In genomic region chrX:8099435-8099834, GRCm38 (mm10) we compare ENCODE assay signal across 19 mouse cellular contexts. TPM values are rescaled to one million over a fixed set of nuclear protein-coding genes. Genes with fewer than 3 reads are reported as not detected.
DNase-seq lines count a peak whose midpoint lies in the region; ATAC-seq and TF ChIP-seq lines count a peak whose summit lies in the region.
"Had no signal": no experiment of that assay in that cellular context is flagged by ENCODE, and none has a peak within 500 bp of the region (broad histone marks: within the 10 kb centered on the region; RNA-seq: fewer than 3 reads in every experiment).

No protein-coding gene starts in this region.

- no peaks in the 10 kb centered on the region for H3K27me3 ChIP-seq in liver, embryonic 13.5 days
- H3K27me3 ChIP-seq in liver, embryonic 11.5 days (replicated peaks; ENCODE audit: control insufficient read depth, insufficient read depth, low read length) = no peaks in the 10 kb centered on the region
- no peaks in the 10 kb centered on the region for H3K27me3 ChIP-seq in intestine, embryonic 16.5 days (replicated peaks; ENCODE audit: control insufficient read depth, insufficient read depth, low read length)
- no peaks in the 10 kb centered on the region for H3K27me3 ChIP-seq in small intestine, adult 2 months (ENCODE audit: control insufficient read depth, insufficient read depth, low read length)
- H3K27me3 ChIP-seq: embryonic facial prominence, embryonic 12.5 days; forebrain, embryonic 15.5 days; heart, embryonic 12.5 days; hindbrain, embryonic 15.5 days had no signal

- peaks cover 43% of the 10 kb centered on the region for H3K4me1 ChIP-seq in liver, embryonic 13.5 days (replicated peaks)
- peaks cover 8% of the 10 kb centered on the region for H3K4me1 ChIP-seq in liver, embryonic 11.5 days (replicated peaks; ENCODE audit: control insufficient read depth, insufficient read depth, low read length)
- H3K4me1 ChIP-seq in intestine, embryonic 16.5 days (ENCODE audit: control insufficient read depth, insufficient read depth, low read length) = peaks cover 3% of the 10 kb centered on the region; the same call in 1 of the 2 replicates
- H3K4me1 ChIP-seq in small intestine, adult 2 months (ENCODE audit: control insufficient read depth, insufficient read depth, insufficient read length, low read length) = peaks cover 2% of the 10 kb centered on the region; the same call in 1 of the 2 replicates

- no peak overlapping the region for H3K9ac ChIP-seq in liver, embryonic 13.5 days
- H3K9ac ChIP-seq in liver, embryonic 11.5 days (ENCODE audit: low read depth, low read length) = no peak overlapping the region
- H3K9ac ChIP-seq in intestine, embryonic 16.5 days (ENCODE audit: low read depth, low read length) = no peak overlapping the region
- H3K9ac ChIP-seq: embryonic facial prominence, embryonic 12.5 days; forebrain, embryonic 15.5 days; heart, embryonic 12.5 days; hindbrain, embryonic 15.5 days had no signal

- peak overlapping the region; percentile 47; the same call in 1 of the 2 replicates for H3K27ac ChIP-seq in liver, embryonic 13.5 days
- H3K27ac ChIP-seq in liver, embryonic 11.5 days (ENCODE audit: low read depth, low read length) = no peak overlapping the region
- H3K27ac ChIP-seq in intestine, embryonic 16.5 days (ENCODE audit: low read length) = peak overlapping the region; percentile 50
- peak overlapping the region; percentile 53 for H3K27ac ChIP-seq in small intestine, adult 2 months (ENCODE audit: insufficient read depth, low read depth, low read length)
- H3K27ac ChIP-seq: embryonic facial prominence, embryonic 12.5 days had no signal

- no peaks in the 10 kb centered on the region for H3K9me3 ChIP-seq in liver, embryonic 13.5 days (replicated peaks)
- no peaks in the 10 kb centered on the region for H3K9me3 ChIP-seq in liver, embryonic 11.5 days (ENCODE audit: control insufficient read depth, low read length)
- H3K9me3 ChIP-seq in intestine, embryonic 16.5 days (ENCODE audit: control insufficient read depth, low read length) = no peaks in the 10 kb centered on the region
- H3K9me3 ChIP-seq: embryonic facial prominence, embryonic 12.5 days; forebrain, embryonic 15.5 days; G1E; heart, embryonic 12.5 days; hindbrain, embryonic 15.5 days had no signal

- 33% methylated on average over 4 of the region's 4 CpGs for WGBS in liver, embryonic 13.5 days (ENCODE audit: insufficient replicate concordance)
- 56% methylated on average over 4 of the region's 4 CpGs for WGBS in liver, embryonic 11.5 days
- 48% methylated on average over 4 of the region's 4 CpGs for WGBS in intestine, embryonic 16.5 days
- 19% methylated on average over 4 of the region's 4 CpGs for WGBS in small intestine, adult 2 months

- peak; percentile 18 for DNase-seq in CD4-positive, CD25-positive, alpha-beta regulatory T cell, adult 2 months (ENCODE audit: low read depth, low spot score)
- DNase-seq in liver, embryonic 13.5 days = no peak
- no peak for DNase-seq in liver, embryonic 11.5 days (ENCODE audit: low spot score)
- no peak for DNase-seq in frontal cortex, postnatal 14 days (ENCODE audit: low spot score in 2 of 2)
- no peak for DNase-seq in gastrocnemius, postnatal 25 days
- DNase-seq: adrenal gland, adult 2 months; adrenal gland, postnatal 25 days; cerebellum, adult 11-12 months; cerebellum, adult 9-10 months; cerebellum, postnatal 25 days; gastrocnemius, postnatal 10 days had no signal

- H3K4me3 ChIP-seq in liver, embryonic 13.5 days (replicated peaks) = no peak overlapping the region
- H3K4me3 ChIP-seq in liver, embryonic 11.5 days (ENCODE audit: low read depth, low read length) = no peak overlapping the region
- H3K4me3 ChIP-seq in intestine, embryonic 16.5 days (ENCODE audit: low read length) = no peak overlapping the region
- H3K4me3 ChIP-seq in small intestine, adult 2 months (ENCODE audit: low read depth, low read length) = no peak overlapping the region
- H3K4me3 ChIP-seq: embryonic facial prominence, embryonic 12.5 days; forebrain, embryonic 15.5 days; heart, embryonic 12.5 days; hindbrain, embryonic 15.5 days had no signal

- ATAC-seq in CD4-positive, CD25-positive, alpha-beta regulatory T cell, adult 4 months = no peak
- ATAC-seq in liver, embryonic 13.5 days (ENCODE audit: low read depth) = no peak
- no peak for ATAC-seq in liver, embryonic 11.5 days (replicated peaks; ENCODE audit: low FRiP score)
- ATAC-seq in intestine, embryonic 16.5 days = no peak
- ATAC-seq: forebrain, embryonic 15.5 days had no signal

- H3K36me3 ChIP-seq in liver, embryonic 13.5 days = no peaks in the 10 kb centered on the region
- no peaks in the 10 kb centered on the region for H3K36me3 ChIP-seq in liver, embryonic 11.5 days (ENCODE audit: control insufficient read depth, insufficient read depth, low read length)
- H3K36me3 ChIP-seq in intestine, embryonic 16.5 days (ENCODE audit: control insufficient read depth, insufficient read depth, low read length) = no peaks in the 10 kb centered on the region
- H3K36me3 ChIP-seq in small intestine, adult 2 months (ENCODE audit: control insufficient read depth, insufficient read depth, low read length) = no peaks in the 10 kb centered on the region
- H3K36me3 ChIP-seq: embryonic facial prominence, embryonic 12.5 days; forebrain, embryonic 15.5 days; G1E; heart, embryonic 12.5 days; hindbrain, embryonic 15.5 days had no signal

- TF ChIP-seq POLR2A in small intestine, adult 2 months (IDR thresholded peaks at IDR 0.05; ENCODE audit: low read depth, low read length) = no peak

- no peak overlapping the region for H3K4me2 ChIP-seq in liver, embryonic 13.5 days
- no peak overlapping the region for H3K4me2 ChIP-seq in liver, embryonic 11.5 days
- no peak overlapping the region for H3K4me2 ChIP-seq in intestine, embryonic 16.5 days (ENCODE audit: low read depth, low read length)
- H3K4me2 ChIP-seq: embryonic facial prominence, embryonic 12.5 days; forebrain, embryonic 15.5 days; heart, embryonic 12.5 days; hindbrain, embryonic 15.5 days had no signal

- TF ChIP-seq CTCF in small intestine, adult 2 months (IDR thresholded peaks at IDR 0.05; ENCODE audit: extremely low read depth, insufficient read length, insufficient replicate concordance, low read depth, low read length) = no peak

RNA-seq across cellular contexts. Expression of gene Was, which starts 9.1 kb away (rescaled TPM):
- 10 to 100 TPM; 13.9 to 22.0 TPM for polyA plus RNA-seq in CD4-positive, CD25-positive, alpha-beta regulatory T cell, adult 4 months (2017; shearing (Covaris generic))
- polyA plus RNA-seq in liver, embryonic 13.5 days (2015; fragmentation: Nextera tagmentation; extraction: Ambion mirVana) = 2.4 and 3.4 TPM in 2 replicates
- polyA plus RNA-seq in liver, embryonic 11.5 days (2014; fragmentation: Nextera tagmentation; extraction: Ambion mirVana) = 6.5 and 6.7 TPM in 2 replicates
- polyA plus RNA-seq in intestine, embryonic 16.5 days (2015; fragmentation: Nextera tagmentation; extraction: Ambion mirVana) = 0.61 and 0.87 TPM in 2 replicates
- polyA plus RNA-seq in small intestine, adult 2 months (2012; rRNA removed) = 2.9 and 6.0 TPM in 2 replicates
- total RNA-seq in gastrocnemius, postnatal 25 days (2021) = under 1 TPM; 0.46 to 0.54 TPM
- polyA plus RNA-seq: forebrain, embryonic 15.5 days had no signal

RNA-seq across cellular contexts. Expression of gene Suv39h1, which starts 24.9 kb away (rescaled TPM):
- polyA plus RNA-seq in CD4-positive, CD25-positive, alpha-beta regulatory T cell, adult 4 months (2017; shearing (Covaris generic)) = 10 to 100 TPM; 16.0 to 31.0 TPM
- polyA plus RNA-seq in liver, embryonic 13.5 days (2015; fragmentation: Nextera tagmentation; extraction: Ambion mirVana) = 40.2 and 47.3 TPM in 2 replicates
- 81.5 and 83.6 TPM in 2 replicates for polyA plus RNA-seq in liver, embryonic 11.5 days (2014; fragmentation: Nextera tagmentation; extraction: Ambion mirVana)
- 36.7 and 43.7 TPM in 2 replicates for polyA plus RNA-seq in intestine, embryonic 16.5 days (2015; fragmentation: Nextera tagmentation; extraction: Ambion mirVana)
- polyA plus RNA-seq in small intestine, adult 2 months (2012; rRNA removed) = 4.5 and 9.2 TPM in 2 replicates
- 1 to 10 TPM; 3.0 to 3.6 TPM for total RNA-seq in gastrocnemius, postnatal 25 days (2021)

RNA-seq across cellular contexts. Expression of gene Wdr13, which starts 33.3 kb away (rescaled TPM):
- polyA plus RNA-seq in CD4-positive, CD25-positive, alpha-beta regulatory T cell, adult 4 months (2017; shearing (Covaris generic)) = 10 to 100 TPM; 19.1 to 33.8 TPM
- 6.8 and 7.1 TPM in 2 replicates for polyA plus RNA-seq in liver, embryonic 13.5 days (2015; fragmentation: Nextera tagmentation; extraction: Ambion mirVana)
- 15.9 and 17.7 TPM in 2 replicates for polyA plus RNA-seq in liver, embryonic 11.5 days (2014; fragmentation: Nextera tagmentation; extraction: Ambion mirVana)
- 19.8 and 22.3 TPM in 2 replicates for polyA plus RNA-seq in intestine, embryonic 16.5 days (2015; fragmentation: Nextera tagmentation; extraction: Ambion mirVana)
- polyA plus RNA-seq in small intestine, adult 2 months (2012; rRNA removed) = 81.7 and 93.0 TPM in 2 replicates
- total RNA-seq in gastrocnemius, postnatal 25 days (2021) = 10 to 100 TPM; 11.8 to 16.3 TPM

RNA-seq across cellular contexts. Expression of gene Rbm3, which starts 46.2 kb away (rescaled TPM):
- polyA plus RNA-seq in CD4-positive, CD25-positive, alpha-beta regulatory T cell, adult 4 months (2017; shearing (Covaris generic)) = 100 to 1,000 TPM; 519 to 666 TPM
- polyA plus RNA-seq in liver, embryonic 13.5 days (2015; fragmentation: Nextera tagmentation; extraction: Ambion mirVana) = 328 and 361 TPM in 2 replicates
- 469 and 471 TPM in 2 replicates for polyA plus RNA-seq in liver, embryonic 11.5 days (2014; fragmentation: Nextera tagmentation; extraction: Ambion mirVana)
- 372 and 405 TPM in 2 replicates for polyA plus RNA-seq in intestine, embryonic 16.5 days (2015; fragmentation: Nextera tagmentation; extraction: Ambion mirVana)
- 22.2 and 31.7 TPM in 2 replicates for polyA plus RNA-seq in small intestine, adult 2 months (2012; rRNA removed)
- total RNA-seq in gastrocnemius, postnatal 25 days (2021) = 10 to 100 TPM; 44.1 to 60.8 TPM
